Mouse (Mus musculus) MEL (cell line): ENCODE measurements at regions not wholly inside any gene's neighbourhood (a gene's known extent, or its start where the extent isn't known, plus 50 kb on each side); places are given as distances from the start of the nearest gene placed in this dataset.

Experiments used
- BHLHE40 ChIP-seq: IDR thresholded peaks from 2 replicates; pipeline ENCODE4 v1.6.1; 2012; ENCODE audit warnings: low read depth, mild to moderate bottlenecking, inconsistent platforms, low read length, improper control_type of control experiment, borderline replicate concordance
- CHD2 ChIP-seq: IDR thresholded peaks from 2 replicates; pipeline ENCODE4 v1.6.1; 2011; ENCODE audit warnings: low read length, improper control_type of control experiment
- CTCF ChIP-seq, 3 experiments: IDR thresholded peaks in 2 of 3; conservative IDR thresholded peaks in 1 of 3; 2 replicates each; pipeline ENCODE4 v1.5.1; 2011 to 2012; ENCODE audit warnings: low read length in 3 of 3, low read depth in 2 of 3, mild to moderate bottlenecking in 2 of 3, improper control_type of control experiment in 1 of 3, inconsistent platforms in 1 of 3, mixed read lengths in 1 of 3, moderate library complexity in 1 of 3; ENCODE audit not compliant: control insufficient read depth in 1 of 3, insufficient read depth in 1 of 3, poor library complexity in 1 of 3, severe bottlenecking in 1 of 3
- E2F4 ChIP-seq: IDR thresholded peaks from 2 replicates; pipeline ENCODE4 v1.6.1; 2011; ENCODE audit warnings: low read depth, low read length, improper control_type of control experiment, borderline replicate concordance
- GATA1 ChIP-seq: IDR thresholded peaks from 2 replicates; pipeline ENCODE4 v1.6.1; 2011; ENCODE audit warnings: low read depth, low read length, improper control_type of control experiment
- KAT2A ChIP-seq: conservative IDR thresholded peaks from 2 replicates; pipeline ENCODE4 v1.6.1; 2012; ENCODE audit warnings: low read depth, low read length, improper control_type of control experiment, inconsistent platforms
- MAX ChIP-seq: IDR thresholded peaks from 2 replicates; pipeline ENCODE4 v1.6.1; 2011; ENCODE audit warnings: low read length, improper control_type of control experiment
- NELFE ChIP-seq: IDR thresholded peaks from 2 replicates; pipeline ENCODE4 v1.6.1; 2011; ENCODE audit warnings: low read depth, low read length, improper control_type of control experiment
- POLR2A ChIP-seq, 2 experiments: IDR thresholded peaks; 2 replicates each; pipeline ENCODE4 v1.6.1; 2011 to 2012; ENCODE audit warnings: low read length in 2 of 2, mild to moderate bottlenecking in 2 of 2, control low read depth in 1 of 2, improper control_type of control experiment in 1 of 2, low read depth in 1 of 2, moderate library complexity in 1 of 2; ENCODE audit not compliant: control insufficient read depth in 1 of 2, insufficient read depth in 1 of 2, poor library complexity in 1 of 2
- POLR2AphosphoS2 ChIP-seq: IDR thresholded peaks from 2 replicates; pipeline ENCODE4 v1.6.1; 2011; ENCODE audit warnings: low read length, improper control_type of control experiment
- POLR2AphosphoS5 ChIP-seq: IDR thresholded peaks from 2 replicates; pipeline ENCODE4 v1.6.1; 2012; ENCODE audit warnings: low read depth, borderline replicate concordance, mild to moderate bottlenecking, inconsistent platforms, low read length, moderate library complexity, mixed read lengths
- SMC3 ChIP-seq: IDR thresholded peaks from 2 replicates; pipeline ENCODE4 v1.6.1; 2011; ENCODE audit warnings: low read depth, low read length, improper control_type of control experiment
- ZC3H11A ChIP-seq: IDR thresholded peaks from 2 replicates; pipeline ENCODE4 v1.6.1; 2012; ENCODE audit warnings: low read depth, mild to moderate bottlenecking, inconsistent platforms, low read length, improper control_type of control experiment
- ZNF384 ChIP-seq: IDR thresholded peaks from 2 replicates; pipeline ENCODE4 v1.6.1; 2012; ENCODE audit warnings: low read depth, mild to moderate bottlenecking, inconsistent platforms, low read length, improper control_type of control experiment

DNA sequence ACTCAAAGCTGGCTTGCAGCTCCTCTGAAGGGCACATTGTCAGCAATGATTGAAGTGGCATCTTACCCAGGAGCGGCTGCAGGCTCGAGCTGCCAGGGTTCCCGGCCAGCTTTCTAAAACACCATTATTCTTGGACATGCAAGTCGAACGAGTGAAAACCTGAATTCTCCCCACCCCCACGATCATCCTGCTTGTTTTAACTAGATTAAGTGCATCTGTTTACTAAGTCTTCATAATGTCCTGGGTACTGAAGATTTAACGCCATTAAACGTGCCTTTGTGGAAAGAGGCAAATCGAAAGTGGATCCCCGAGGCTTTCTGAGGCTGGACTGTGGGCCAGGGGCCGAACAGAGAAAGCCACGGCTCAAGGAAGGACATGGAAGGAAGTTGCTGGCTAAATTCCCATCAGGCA is 67.4 kb upstream of the Ppara start:
- TF ChIP-seq ZNF384: no peak
- no peak for TF ChIP-seq KAT2A
- no peak; the same call in 1 of the 2 replicates for TF ChIP-seq BHLHE40
- no peak for TF ChIP-seq POLR2AphosphoS5
- no peak for TF ChIP-seq E2F4
- TF ChIP-seq CHD2: no peak
- TF ChIP-seq CTCF (IDR thresholded peaks at IDR 0.05 in 2 of 3, conservative IDR thresholded peaks at IDR 0.05 in 1 of 3; ENCODE audit: control insufficient read depth in 1 of 3, insufficient read depth in 1 of 3, low read depth in 2 of 3, low read length in 3 of 3, poor library complexity in 1 of 3, severe bottlenecking in 1 of 3): no peak
- TF ChIP-seq MAX: no peak
- peak; percentile 28 to 44; a peak in 2 of 4 replicates for TF ChIP-seq POLR2A (IDR thresholded peaks at IDR 0.05; ENCODE audit: control insufficient read depth in 1 of 2, insufficient read depth in 1 of 2, low read depth in 1 of 2, low read length in 2 of 2, poor library complexity in 1 of 2)
- no peak for TF ChIP-seq POLR2AphosphoS2
- TF ChIP-seq SMC3: no peak
- no peak for TF ChIP-seq GATA1
- TF ChIP-seq NELFE: peak; percentile 24; the same call in 1 of the 2 replicates
- no peak for TF ChIP-seq ZC3H11A
